Mouse (Mus musculus) adrenal gland, adult (tissue): ENCODE results near the gene Gna13.

Experiments
- DNase-seq, 2 experiments: peaks; one replicate each; pipeline ENCODE4 v3.0.0; 2022 to 2023; ENCODE audit warnings: low spot score in 1 of 2; ENCODE audit not compliant: inconsistent age in 2 of 2

The Gna13 gene

DNA sequence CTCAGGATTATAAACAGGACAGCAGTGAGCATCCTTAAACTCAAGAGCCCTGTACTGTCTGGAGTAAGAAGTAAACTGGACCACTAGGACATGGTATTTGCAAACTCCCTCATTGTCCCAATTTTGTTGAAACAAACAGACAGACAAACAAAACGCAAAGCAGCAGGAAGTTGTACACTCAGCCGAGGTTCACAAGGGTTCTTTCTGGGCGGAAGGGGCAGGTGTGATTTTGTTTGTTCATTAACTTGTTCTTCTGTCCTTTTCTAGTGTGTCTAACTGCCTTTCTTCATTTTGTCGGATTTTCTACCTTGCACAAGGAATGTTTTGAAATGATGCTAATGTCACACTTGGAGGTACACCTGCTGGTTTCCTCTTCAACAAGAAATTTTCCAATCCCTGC lies 56.8 kb downstream of the Gna13 start:
- DNase-seq = no peak

DNA sequence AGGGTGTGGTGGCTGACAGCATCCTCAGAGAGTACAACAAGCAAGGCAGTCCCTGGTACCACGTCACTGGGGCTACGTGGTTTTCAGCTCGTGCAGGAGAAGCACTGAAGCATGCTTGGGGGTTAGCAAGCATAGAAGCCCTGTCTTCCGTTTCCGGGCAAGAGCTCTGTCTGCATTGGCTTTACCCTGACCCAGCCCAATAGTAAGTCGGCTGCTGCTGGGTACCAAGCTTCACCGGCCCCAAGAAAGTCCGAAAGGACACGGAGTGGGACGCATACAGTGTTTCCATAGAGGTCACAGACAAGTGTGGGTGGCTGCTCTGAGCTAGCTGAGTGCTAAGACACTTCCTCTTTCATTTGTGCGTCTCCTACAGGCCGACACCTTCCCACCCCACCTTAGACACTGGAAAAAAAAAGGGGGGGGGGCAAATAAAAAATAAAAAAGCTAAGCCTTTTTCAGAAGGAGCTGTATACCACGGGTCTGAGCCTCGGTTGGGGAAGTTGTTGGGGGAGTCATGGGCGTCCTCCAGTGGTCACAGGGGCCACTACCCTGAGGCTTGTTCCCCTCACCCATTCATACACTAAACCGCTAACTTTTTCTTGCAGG lies 57.4 kb downstream of the Gna13 start:
- no peak for DNase-seq

DNA sequence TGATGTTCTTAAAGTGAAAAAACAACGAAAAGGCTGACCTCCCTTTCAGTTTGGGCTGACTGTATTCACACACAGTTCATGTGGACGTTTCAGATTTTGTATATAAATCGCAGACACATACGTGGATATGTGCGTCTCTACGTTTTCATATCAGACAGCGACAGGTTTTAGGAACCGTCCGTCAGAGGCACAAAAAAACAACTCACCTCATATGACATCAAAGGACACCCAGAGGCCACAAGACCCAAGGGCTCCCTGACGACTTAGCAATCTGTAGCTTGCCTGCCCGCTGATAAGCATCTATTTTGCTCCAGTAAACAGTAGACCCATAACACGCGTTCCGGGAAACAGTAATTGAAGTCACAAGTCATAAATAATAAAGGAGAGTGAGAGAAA lies 57.9 kb downstream of the Gna13 start:
- DNase-seq = no peak

DNA sequence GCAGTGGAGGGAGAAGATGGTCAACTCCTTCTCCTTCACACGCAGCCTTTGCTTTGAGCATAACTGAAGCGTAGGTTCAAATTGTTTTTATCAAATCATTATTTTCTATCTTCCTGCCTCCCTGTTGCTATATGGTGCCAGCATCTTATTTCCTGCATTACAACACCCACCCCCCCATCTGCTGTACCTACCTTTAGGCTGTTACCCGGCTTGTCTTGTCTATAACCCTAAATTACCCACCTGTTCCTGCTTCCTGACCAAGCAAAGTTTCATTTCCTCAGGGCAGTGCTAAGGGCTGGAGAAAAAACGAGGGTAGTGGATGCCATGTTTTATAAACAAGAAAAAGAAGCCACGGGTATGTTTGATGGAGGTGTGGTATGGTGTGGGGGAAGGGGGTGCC lies 58.6 kb downstream of the Gna13 start:
- no peak for DNase-seq

- DNase-seq = no peak
These were observed 59.6 kb downstream of the Gna13 start for GRCm38 (mm10) chr11:109422263-109422662.

GRCm38 (mm10) chr11:109423294-109423693 lies 60.7 kb downstream of the Gna13 start:
- DNase-seq = no peak

DNA sequence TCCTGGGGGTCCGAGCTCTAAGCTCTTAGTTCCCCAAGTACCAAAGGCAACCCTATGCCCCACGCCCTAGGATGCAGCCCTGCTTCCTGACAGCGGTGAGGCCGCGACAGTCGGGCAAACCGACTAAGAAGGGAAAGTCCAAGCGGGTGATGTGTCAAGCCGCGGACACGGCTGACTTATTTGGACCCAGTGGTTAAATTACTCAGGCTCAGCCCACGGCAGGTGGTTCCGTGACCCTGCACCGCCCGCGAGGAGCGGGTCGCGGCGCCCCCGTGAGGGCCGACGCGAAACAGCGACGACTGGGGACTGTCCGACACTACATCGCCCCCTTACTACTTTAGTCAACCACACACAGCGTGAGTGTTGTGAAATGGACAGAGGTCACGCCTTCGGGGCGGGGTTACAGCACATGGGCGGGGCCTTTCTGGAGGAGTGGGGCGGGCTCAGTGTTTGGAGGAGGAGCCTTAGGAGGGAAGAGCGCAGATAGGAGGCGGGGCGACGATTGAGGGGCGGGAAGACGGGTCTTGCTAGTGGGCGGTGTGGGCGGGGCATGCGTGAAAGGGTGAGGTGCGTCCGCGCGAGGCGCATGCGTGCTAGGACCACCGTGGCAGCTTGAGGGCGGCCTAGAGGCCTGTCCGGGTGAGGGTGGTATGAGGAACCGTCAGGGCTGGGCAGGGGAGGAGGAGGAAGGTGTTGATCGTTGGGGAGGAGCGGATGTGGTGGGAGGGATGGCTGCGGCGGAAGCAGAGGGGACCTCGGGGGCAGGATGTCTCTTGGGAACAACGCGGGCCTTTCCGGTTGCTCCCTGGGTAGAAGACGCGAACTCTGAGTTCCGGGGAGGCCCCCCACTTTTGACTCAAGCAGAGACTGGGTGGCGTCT lies 63.0 kb downstream of the Gna13 start, which contains the start of gene Amz2:
TSS of gene Amz2 (plus strand) at position 555 of the 880 bp plus-strand sequence.
- DNase-seq = peak; percentile 99 to 100

- DNase-seq = no peak
These were observed 63.6 kb downstream of the Gna13 start for GRCm38 (mm10) chr11:109426272-109426586.

- no peak for DNase-seq
These were observed 64.7 kb downstream of the Gna13 start for GRCm38 (mm10) chr11:109427353-109427752.

DNA sequence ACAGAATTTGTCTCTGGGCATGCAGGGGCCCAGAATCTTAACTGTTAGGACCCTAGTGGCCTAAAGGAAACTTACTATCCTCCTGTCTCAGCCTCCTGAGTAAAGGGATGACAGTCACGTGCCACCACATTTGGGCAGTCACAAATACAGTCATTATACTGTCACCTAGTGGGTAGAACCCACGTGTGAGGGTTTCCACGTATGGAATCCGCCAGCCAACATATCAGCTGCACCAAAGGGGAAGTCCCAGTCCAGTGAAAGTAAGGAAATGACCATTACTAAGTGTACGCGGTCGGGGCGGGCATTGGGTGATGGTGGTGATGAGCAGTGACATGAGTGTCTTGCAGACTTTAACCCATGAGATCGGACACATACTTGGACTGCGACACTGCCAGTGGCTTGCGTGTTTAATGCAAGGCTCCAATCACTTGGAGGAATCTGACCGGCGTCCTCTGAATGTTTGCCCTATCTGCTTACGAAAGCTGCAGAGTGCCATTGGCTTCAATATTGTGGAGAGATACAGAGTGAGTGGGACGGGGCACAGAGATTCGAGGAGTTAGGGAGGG lies 71.7 kb downstream of the Gna13 start:
- DNase-seq = no peak

DNA sequence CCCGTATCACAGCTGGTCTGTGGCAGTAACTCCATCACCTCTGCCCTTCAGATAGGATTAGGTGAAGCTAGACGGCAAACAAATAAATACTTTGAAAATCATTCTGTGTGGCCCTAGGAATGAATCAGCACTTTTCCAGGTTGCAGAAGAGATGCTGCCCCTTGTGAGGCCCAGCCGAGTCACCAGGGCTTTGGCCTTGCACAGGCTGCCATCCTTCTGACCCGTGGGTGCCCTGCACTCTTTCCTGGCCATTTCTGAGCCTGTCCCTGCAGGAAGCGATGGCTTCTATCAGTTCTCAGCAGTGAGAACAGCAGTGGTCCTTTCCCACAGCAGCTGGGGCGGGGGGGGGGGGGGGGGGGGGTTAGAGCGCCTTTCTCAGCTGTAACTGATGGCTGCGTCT lies 74.3 kb downstream of the Gna13 start:
- DNase-seq = no peak

DNA sequence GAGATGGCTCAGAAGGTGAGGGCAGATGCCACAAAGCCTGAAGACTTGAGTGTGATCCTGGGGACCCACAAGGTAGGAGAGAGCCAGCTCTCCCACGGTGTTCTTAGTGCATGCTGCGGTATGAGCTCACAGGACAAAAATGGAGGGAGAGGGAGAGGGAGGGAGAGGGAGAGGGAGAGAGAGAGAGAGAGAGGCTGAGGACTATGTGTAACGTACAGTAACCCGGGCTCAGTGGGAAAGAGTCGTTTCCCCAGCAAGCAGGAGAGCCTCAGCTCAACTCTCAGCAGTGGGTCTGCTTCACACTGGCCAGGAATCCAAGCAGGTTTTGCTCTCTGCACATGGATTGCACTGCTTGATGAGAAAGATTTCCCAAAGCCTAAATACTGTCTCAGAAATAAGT lies 76.6 kb downstream of the Gna13 start:
- no peak for DNase-seq

GRCm38 (mm10) chr11:109439829-109440340 lies 77.3 kb downstream of the Gna13 start:
- DNase-seq = peak; percentile 88 to 93

- no peak for DNase-seq
These were observed 78.0 kb downstream of the Gna13 start for GRCm38 (mm10) chr11:109440641-109441040.

DNA sequence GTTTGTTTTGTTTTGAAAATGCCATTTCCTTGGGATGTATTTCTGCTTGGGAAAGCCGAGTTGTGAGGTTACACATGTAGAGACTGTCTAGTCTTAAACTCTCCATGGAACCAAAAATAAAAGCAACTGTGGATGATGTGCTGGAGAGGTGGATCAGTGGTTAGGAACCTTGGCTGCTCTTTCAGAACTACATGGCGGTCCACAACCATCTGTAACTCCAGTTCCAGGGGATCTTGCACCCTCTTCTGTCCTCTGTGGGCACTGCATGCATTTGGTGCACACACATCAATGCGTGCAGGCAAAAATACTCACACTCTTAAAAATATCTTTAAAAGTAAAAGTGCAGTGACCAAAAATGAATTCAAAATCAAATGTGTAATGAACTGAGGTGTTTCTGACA lies 78.5 kb downstream of the Gna13 start:
- peak; percentile 35 to 68 for DNase-seq

DNA sequence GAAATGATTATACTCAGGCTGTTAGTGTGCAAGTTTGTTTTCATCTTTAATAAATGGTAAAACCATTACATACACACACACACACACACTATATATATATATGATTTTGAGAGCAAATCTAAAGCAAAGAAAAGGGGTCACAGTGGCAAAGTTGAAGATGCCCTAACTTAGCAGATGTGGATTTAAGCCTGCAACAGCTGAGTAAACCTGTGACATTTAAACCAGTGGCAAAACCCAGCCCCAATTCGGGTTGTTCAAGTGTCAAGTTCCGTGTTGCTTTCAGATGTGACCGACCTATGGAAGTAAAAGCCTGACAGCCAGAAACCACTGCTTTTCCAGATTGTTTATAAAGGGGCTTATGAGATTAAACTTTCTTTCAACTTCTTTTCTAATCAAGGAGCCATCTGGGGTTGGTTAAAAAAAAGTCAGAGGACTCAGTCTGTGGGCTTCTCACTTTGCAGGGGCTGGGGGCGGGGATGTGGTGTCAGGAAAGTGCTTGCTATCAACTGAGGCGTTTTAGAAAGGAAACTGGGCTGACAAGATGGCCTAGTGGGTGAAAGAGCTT lies 79.6 kb downstream of the Gna13 start:
- DNase-seq = no peak

DNA sequence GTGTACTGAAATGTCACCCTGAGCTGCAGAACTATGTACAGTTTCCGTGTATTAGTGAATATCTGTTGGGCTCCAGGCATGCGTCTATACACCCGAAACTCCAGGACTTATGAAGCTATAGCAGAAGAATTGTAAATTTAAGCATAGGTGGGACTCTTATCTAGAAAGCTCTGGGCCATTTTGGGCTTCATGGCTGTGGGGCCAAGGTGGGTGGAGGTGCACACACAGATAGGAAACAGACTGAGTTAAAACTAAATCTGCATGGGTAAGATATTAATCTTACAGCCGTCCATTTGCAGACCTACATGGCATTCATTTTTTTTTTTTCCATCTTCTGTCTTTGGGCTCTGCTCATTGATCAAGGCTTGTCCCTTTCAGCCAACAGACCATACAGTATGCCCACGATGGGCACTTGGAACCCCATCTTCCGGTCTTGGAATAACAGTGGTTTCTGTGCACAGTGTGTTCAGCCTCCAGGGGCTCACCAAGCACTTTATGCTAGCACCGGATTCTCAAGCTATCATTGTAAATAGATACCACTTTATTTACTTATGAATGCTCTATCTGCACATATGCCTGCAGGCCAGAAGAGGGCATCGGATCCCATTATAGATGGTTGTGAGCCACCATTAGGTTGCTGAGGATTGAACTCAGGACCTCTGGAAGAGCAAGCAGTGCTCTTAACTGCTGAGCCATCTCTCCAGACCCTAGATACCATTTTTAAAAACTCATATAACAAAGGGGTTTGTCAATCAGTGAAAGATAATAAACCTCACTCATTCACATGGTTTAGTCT lies 81.0 kb downstream of the Gna13 start:
- DNase-seq = no peak

DNA sequence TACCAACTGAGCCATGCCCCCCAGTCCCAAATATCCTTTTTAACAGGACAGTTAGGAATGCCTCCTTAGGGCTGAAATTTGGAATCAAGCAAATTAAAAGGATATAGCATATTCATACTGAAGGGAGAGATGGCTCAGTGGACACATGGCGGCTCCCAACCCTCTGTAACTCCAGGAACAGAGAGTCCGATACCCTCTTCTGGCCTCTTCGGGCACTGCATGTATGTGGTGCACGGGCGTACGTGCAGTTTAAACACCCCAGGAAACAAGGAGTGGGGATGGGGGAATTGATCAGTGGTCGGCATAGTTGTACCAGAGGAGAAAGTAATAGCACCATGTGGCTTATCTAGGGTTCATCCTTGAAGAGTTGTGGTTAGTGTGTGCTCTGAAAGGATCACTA lies 82.0 kb downstream of the Gna13 start:
- no peak for DNase-seq

DNA sequence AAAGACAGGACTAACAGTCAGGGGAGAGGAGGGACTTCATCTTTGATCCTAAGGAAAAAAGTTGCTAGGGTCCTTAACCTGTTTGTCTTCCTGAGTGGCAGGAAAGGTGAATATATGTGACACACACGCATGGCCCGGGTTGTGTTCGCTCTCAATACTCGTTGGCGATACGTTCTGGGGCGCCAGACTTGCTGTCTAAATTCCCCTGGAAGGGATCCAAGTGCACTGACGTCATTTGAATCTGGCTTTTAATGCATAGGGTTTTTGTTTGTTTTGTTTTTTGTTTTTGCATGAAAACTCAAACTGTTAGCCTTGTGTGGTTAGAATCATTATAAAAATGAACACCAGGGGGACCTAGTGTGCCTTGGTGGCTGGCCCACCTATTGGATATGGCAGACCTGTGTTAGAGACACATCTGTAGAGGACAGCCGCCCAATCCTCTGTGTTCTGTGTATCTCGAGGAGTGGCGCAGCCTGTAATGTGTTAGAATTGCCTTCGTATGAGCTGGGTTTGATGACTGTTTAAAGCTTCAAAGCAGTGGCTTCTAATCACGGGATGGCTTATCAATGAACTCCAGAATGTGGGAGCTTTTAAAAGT lies 82.9 kb downstream of the Gna13 start:
- DNase-seq = peak in 1 of 2 experiments; percentile 77
